In genomic region chr10:99168840-99169764, GRCm38 (mm10) we compare ENCODE assay signal across 9 mouse cellular contexts. TPM values are rescaled to one million over a fixed set of nuclear protein-coding genes. Genes with fewer than 3 reads are reported as not detected.
A peak's percentile ranks its signal among the peaks of the same experiment; 100 is the strongest.
DNase-seq lines count a peak whose midpoint lies in the region; ATAC-seq and TF ChIP-seq lines count a peak whose summit lies in the region.
"Had no signal": no experiment of that assay in that cellular context is flagged by ENCODE, and none has a peak within 500 bp of the region (broad histone marks: within the 10 kb centered on the region; RNA-seq: fewer than 3 reads in every experiment).

No protein-coding gene starts in this region.

- no peaks in the 10 kb centered on the region for H3K36me3 ChIP-seq in kidney, adult 2 months (ENCODE audit: control insufficient read depth, insufficient read depth, low read length)
- H3K36me3 ChIP-seq in midbrain, embryonic 16.5 days (ENCODE audit: control insufficient read depth, insufficient read depth, low read length), result no peaks in the 10 kb centered on the region

- peaks cover 13% of the 10 kb centered on the region; the same call in 1 of the 2 replicates for H3K4me1 ChIP-seq in kidney, adult 2 months (ENCODE audit: control insufficient read depth, insufficient read depth, low read length)
- H3K4me1 ChIP-seq in midbrain, embryonic 16.5 days (ENCODE audit: control insufficient read depth, insufficient read depth, low read length), result peaks cover 4% of the 10 kb centered on the region; the same call in 1 of the 2 replicates

- TF ChIP-seq POLR2A in kidney, adult 2 months (IDR thresholded peaks at IDR 0.05; ENCODE audit: low read depth, low read length), result no peak

- no peak overlapping the region for H3K4me3 ChIP-seq in kidney, adult 2 months (ENCODE audit: insufficient read depth, low read depth, low read length)
- no peak overlapping the region for H3K4me3 ChIP-seq in midbrain, embryonic 16.5 days (ENCODE audit: low read depth, low read length)

- TF ChIP-seq CTCF in kidney, adult 2 months (conservative IDR thresholded peaks at IDR 0.05; ENCODE audit: insufficient read depth, insufficient read length, low read depth, low read length), result peak; percentile 55

- 20% methylated on average over 11 of the region's 11 CpGs for WGBS in kidney, adult 2 months
- 81% methylated on average over 11 of the region's 11 CpGs for WGBS in midbrain, embryonic 16.5 days

- no peak overlapping the region for H3K4me2 ChIP-seq in midbrain, embryonic 16.5 days (ENCODE audit: low read length)

- H3K27me3 ChIP-seq in kidney, adult 2 months (replicated peaks; ENCODE audit: control insufficient read depth, insufficient read depth, low read length), result no peaks in the 10 kb centered on the region
- no peaks in the 10 kb centered on the region for H3K27me3 ChIP-seq in midbrain, embryonic 16.5 days (ENCODE audit: control insufficient read depth, insufficient read depth, low read depth, low read length)

- ATAC-seq in midbrain, embryonic 16.5 days, result no peak

- H3K27ac ChIP-seq in kidney, adult 2 months (ENCODE audit: insufficient read depth, low read depth, low read length), result peak overlapping the region; percentile 69
- no peak overlapping the region for H3K27ac ChIP-seq in midbrain, embryonic 16.5 days (ENCODE audit: low read length)

- no peaks in the 10 kb centered on the region for H3K9me3 ChIP-seq in midbrain, embryonic 16.5 days (replicated peaks; ENCODE audit: control insufficient read depth, low read length, poor library complexity, severe bottlenecking)

- no peak overlapping the region for H3K9ac ChIP-seq in midbrain, embryonic 16.5 days (ENCODE audit: low read depth, low read length)

- DNase-seq in embryo, embryonic 11 days, result peak; percentile 49
- no peak for DNase-seq in embryo, embryonic 9.5 days (ENCODE audit: extremely low spot score)
- DNase-seq in B cell, adult 2 months, result peak; percentile 35 to 38
- peak; percentile 57 to 68 for DNase-seq in cerebellum, postnatal 25 days
- DNase-seq in kidney, adult 2 months, result peak; percentile 72
- peak; percentile 69 for DNase-seq in lung, postnatal 36 days
- no peak for DNase-seq in adrenal gland, adult 18-20 months (ENCODE audit: low spot score in 2 of 2)

RNA-seq across cellular contexts. Expression of gene Phxr2, which starts 43.0 kb away (rescaled TPM):
- polyA plus RNA-seq in kidney, adult 2 months (2012; rRNA removed), result not detected in 2 replicates
- polyA plus RNA-seq in midbrain, embryonic 16.5 days (2015; fragmentation: Nextera tagmentation; extraction: Ambion mirVana), result not detected in 2 replicates
- not detected for total RNA-seq in adrenal gland, adult 18-20 months (2021)
- polyA plus RNA-seq: frontal cortex, adult 2 months had no signal

Comparison
In these comparisons a context has a peak if more than half of its experiments do, and no peak if none do; other contexts are left out.
1. DNase-seq: peak in embryo, embryonic 11 days (single experiment), B cell, adult 2 months (2 of 2), cerebellum, postnatal 25 days (2 of 2), kidney, adult 2 months (single experiment) and lung, postnatal 36 days (single experiment); none in embryo, embryonic 9.5 days (single experiment) and adrenal gland, adult 18-20 months (0 of 2).